Comparison of ENCODE assay signal across 20 mouse cellular contexts in genomic region chr1:57817103-57817502, GRCm38 (mm10). TPM values are rescaled to one million over a fixed set of nuclear protein-coding genes. Genes with fewer than 3 reads are reported as not detected.
"Had no signal": no experiment of that assay in that cellular context is flagged by ENCODE, and none has a peak within 500 bp of the region (broad histone marks: within the 10 kb centered on the region; RNA-seq: fewer than 3 reads in every experiment).

No protein-coding gene starts in this region.

- DNase-seq: kidney, adult 2 months; kidney, postnatal 36 days; layer of hippocampus, postnatal 36 days; liver; lung, adult 18-20 months; retina, postnatal 1 day; right cerebral cortex, postnatal 25 days; spleen, adult 18-20 months; thymus, postnatal 25 days had no signal

- ATAC-seq: intestine, postnatal 0 days; liver, embryonic 12.5 days; midbrain, embryonic 15.5 days had no signal

- H3K36me3 ChIP-seq: liver, embryonic 12.5 days; liver, embryonic 15.5 days; midbrain, embryonic 12.5 days; midbrain, embryonic 15.5 days; neural tube, embryonic 12.5 days; stomach, embryonic 15.5 days had no signal

- H3K9ac ChIP-seq: liver, embryonic 12.5 days; liver, embryonic 15.5 days; midbrain, embryonic 12.5 days; midbrain, embryonic 15.5 days; neural tube, embryonic 12.5 days; stomach, embryonic 15.5 days had no signal

- H3K4me2 ChIP-seq: liver, embryonic 12.5 days; liver, embryonic 15.5 days; midbrain, embryonic 12.5 days; midbrain, embryonic 15.5 days; neural tube, embryonic 12.5 days; stomach, embryonic 15.5 days had no signal

- H3K27me3 ChIP-seq: liver, embryonic 12.5 days; liver, embryonic 15.5 days; midbrain, embryonic 12.5 days; midbrain, embryonic 15.5 days; neural tube, embryonic 12.5 days; stomach, embryonic 15.5 days had no signal

- H3K27ac ChIP-seq: kidney, postnatal 0 days; left cerebral cortex, adult 2 months; liver, embryonic 12.5 days; liver, embryonic 15.5 days; macrophage; midbrain, embryonic 12.5 days; midbrain, embryonic 15.5 days; neural tube, embryonic 12.5 days; stomach, embryonic 15.5 days had no signal

- H3K9me3 ChIP-seq: liver, embryonic 12.5 days; liver, embryonic 15.5 days; midbrain, embryonic 12.5 days; midbrain, embryonic 15.5 days; neural tube, embryonic 12.5 days; stomach, embryonic 15.5 days had no signal

- H3K4me1 ChIP-seq: liver, embryonic 12.5 days; liver, embryonic 15.5 days; midbrain, embryonic 12.5 days; neural tube, embryonic 12.5 days; stomach, embryonic 15.5 days had no signal

- H3K4me3 ChIP-seq: left cerebral cortex, adult 2 months; liver, embryonic 12.5 days; liver, embryonic 15.5 days; midbrain, embryonic 12.5 days; midbrain, embryonic 15.5 days; neural tube, embryonic 12.5 days; stomach, embryonic 15.5 days had no signal

RNA-seq across cellular contexts. Expression of gene Spats2l, which starts 43.1 kb away (rescaled TPM):
- total RNA-seq: megakaryocyte, adult 5-6 weeks had no signal
- polyA plus RNA-seq: macrophage had no signal
